Mouse (Mus musculus) C2C12 (cell line): ENCODE data around the gene Oprm1. TPM values are rescaled to one million over a fixed set of nuclear protein-coding genes. Genes with fewer than 3 reads are reported as not detected.

Experiments
- H3K27me3 ChIP-seq: one replicate; pipeline ENCODE4 v1.6.1; 2011; ENCODE audit not compliant: control insufficient read depth, insufficient read depth, insufficient read length
- H3K36me3 ChIP-seq: one replicate; pipeline ENCODE4 v1.6.1; 2011; ENCODE audit not compliant: control insufficient read depth, insufficient read depth
- H3K4me3 ChIP-seq: one replicate; pipeline ENCODE4 v1.5.1; 2011; ENCODE audit warnings: mild to moderate bottlenecking, control low read depth; ENCODE audit not compliant: poor library complexity, insufficient read depth, severe bottlenecking
- H3K79me2 ChIP-seq: one replicate; pipeline ENCODE4 v1.6.1; 2011; ENCODE audit not compliant: control insufficient read depth, insufficient read depth
- H3K79me3 ChIP-seq: one replicate; pipeline ENCODE4 v1.6.1; 2011; ENCODE audit warnings: low read depth, control low read depth
- H3ac ChIP-seq: one replicate; pipeline ENCODE3; 2011; ENCODE audit warnings: low read depth; ENCODE audit not compliant: control insufficient read depth, insufficient read length
- CEBPB ChIP-seq: IDR thresholded peaks from one replicate; pipeline ENCODE4 v1.6.1; 2011; ENCODE audit warnings: low read depth, mild to moderate bottlenecking, control low read depth, moderate library complexity
- CTCF ChIP-seq: IDR thresholded peaks from one replicate; pipeline ENCODE4 v1.5.1; 2011; ENCODE audit not compliant: control insufficient read depth, insufficient read depth, insufficient read length
- FOSL1 ChIP-seq: IDR thresholded peaks from one replicate; pipeline ENCODE4 v1.8.0; 2011; ENCODE audit warnings: mild to moderate bottlenecking, low read length; ENCODE audit not compliant: poor library complexity, insufficient read depth, severe bottlenecking
- MAX ChIP-seq: IDR thresholded peaks from one replicate; pipeline ENCODE4 v1.6.1; 2011; ENCODE audit warnings: mild to moderate bottlenecking, control low read depth
- MYOD1 ChIP-seq: IDR thresholded peaks from one replicate; pipeline ENCODE4 v1.6.1; 2011; ENCODE audit warnings: low read depth; ENCODE audit not compliant: control insufficient read depth, insufficient read length
- MYOG ChIP-seq: IDR thresholded peaks from one replicate; pipeline ENCODE4 v1.6.1; 2011; ENCODE audit not compliant: control insufficient read depth, insufficient read length; ENCODE audit errors: extremely low read depth
- USF1 ChIP-seq: IDR thresholded peaks from one replicate; pipeline ENCODE4 v1.6.1; 2011; ENCODE audit warnings: low read depth, mild to moderate bottlenecking, control low read depth, moderate library complexity
- polyA plus RNA-seq: library from polyadenylated mRNA; unstranded; fragments of >200 nt; fragmentation: generic; extraction: Trizol; gene quantifications from one replicate; pipeline ENCODE4 v1.2.1, GENCODE M21; 2012; ENCODE audit warnings: missing spikeins

The Oprm1 gene
- polyA plus RNA-seq, 1 experiment: not detected

DNA sequence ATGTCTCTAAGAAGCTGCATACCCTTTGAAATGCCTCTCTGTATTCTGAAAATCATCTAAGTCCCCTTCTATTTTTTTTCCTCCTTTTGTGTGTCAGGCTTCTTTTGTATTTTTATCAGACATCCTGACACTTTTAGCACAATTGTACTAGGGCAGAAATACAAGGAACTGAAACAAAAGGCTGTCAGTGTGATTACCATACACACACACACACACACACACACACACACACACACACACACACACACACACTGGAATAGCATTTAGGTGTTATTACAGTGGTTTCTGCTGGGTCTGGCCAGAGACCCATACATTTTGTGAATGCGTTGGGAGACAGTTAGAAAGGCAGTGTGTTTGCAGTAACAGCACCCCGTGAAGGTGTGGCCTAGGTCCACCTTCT is 275.2 kb downstream of the Oprm1 start:
- Histone ChIP-seq H3K4me3 (no peak overlapping the region), H3ac (no peak overlapping the region), H3K79me2 (no peaks in the 10 kb centered on the region), H3K27me3 (no peaks in the 10 kb centered on the region), H3K36me3 (no peaks in the 10 kb centered on the region), H3K79me3 (no peaks in the 10 kb centered on the region)
- no peak for TF ChIP-seq MYOG

GRCm38 (mm10) chr10:7035547-7035946 is 277.2 kb downstream of the Oprm1 start:
- no peak overlapping the region for H3K4me3 ChIP-seq
- no peaks in the 10 kb centered on the region for H3K36me3 ChIP-seq
- H3K79me2 ChIP-seq: no peaks in the 10 kb centered on the region
- TF ChIP-seq MYOD1 (no peak), MAX (no peak), CEBPB (no peak), FOSL1 (no peak), USF1 (no peak), CTCF (no peak), MYOG (no peak)
- H3K79me3 ChIP-seq: no peaks in the 10 kb centered on the region
- H3ac ChIP-seq: no peak overlapping the region
- H3K27me3 ChIP-seq: no peaks in the 10 kb centered on the region

DNA sequence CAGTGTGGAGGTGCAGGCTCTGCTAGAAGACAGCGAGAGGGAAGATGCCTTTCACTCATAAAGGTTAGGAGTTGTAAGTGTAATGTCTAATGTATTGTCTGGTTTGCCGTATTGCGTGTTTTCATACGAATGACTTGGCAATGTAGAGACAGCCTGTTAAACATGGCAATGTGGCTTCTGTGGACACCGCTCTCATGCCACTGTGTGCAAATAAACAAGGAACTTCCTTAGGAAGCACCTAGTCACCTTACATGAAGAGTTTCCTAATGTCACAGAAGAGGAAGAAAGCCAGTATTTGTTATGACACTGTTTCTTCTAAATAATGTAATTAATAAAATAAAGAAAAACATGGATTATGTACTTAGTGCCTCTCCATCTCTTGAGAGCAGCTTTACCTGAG is 278.9 kb downstream of the Oprm1 start:
- Histone ChIP-seq H3K27me3 (no peaks in the 10 kb centered on the region), H3K4me3 (no peak overlapping the region)
- TF ChIP-seq MAX: no peak

DNA sequence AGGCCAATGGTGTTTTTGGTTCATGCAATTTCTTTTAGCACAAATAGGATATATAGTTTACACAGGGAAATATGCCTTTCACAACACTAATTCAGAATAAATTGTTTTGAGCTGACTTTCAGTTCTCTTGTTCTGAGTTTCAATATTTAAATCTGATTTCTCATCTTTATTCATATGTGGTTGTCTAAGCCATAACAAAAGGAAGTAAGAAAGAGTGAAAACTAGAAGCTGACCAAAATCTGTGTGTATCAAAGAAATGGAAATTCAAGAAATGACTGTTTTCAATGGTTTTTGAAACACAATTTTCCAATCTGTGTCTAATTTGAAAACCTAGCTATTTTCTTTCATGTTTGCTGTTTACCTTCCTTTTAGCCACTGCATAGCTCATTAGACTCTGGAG is 282.7 kb downstream of the Oprm1 start:
- H3K36me3 ChIP-seq: no peaks in the 10 kb centered on the region

More for the DNA sequence above, 278.9 kb downstream of the Oprm1 start:
- Histone ChIP-seq H3K79me2 (no peaks in the 10 kb centered on the region), H3ac (no peak overlapping the region), H3K79me3 (no peaks in the 10 kb centered on the region), H3K36me3 (no peaks in the 10 kb centered on the region)

GRCm38 (mm10) chr10:7043896-7044295 is 285.6 kb downstream of the Oprm1 start:
- Histone ChIP-seq H3K79me3 (no peaks in the 10 kb centered on the region), H3K27me3 (no peaks in the 10 kb centered on the region), H3K79me2 (no peaks in the 10 kb centered on the region), H3K4me3 (no peak overlapping the region), H3K36me3 (no peaks in the 10 kb centered on the region), H3ac (no peak overlapping the region)
- TF ChIP-seq MYOG: no peak
- TF ChIP-seq CEBPB: no peak
- no peak for TF ChIP-seq USF1
- TF ChIP-seq CTCF: no peak
- no peak for TF ChIP-seq FOSL1
- TF ChIP-seq MYOD1: no peak
- TF ChIP-seq MAX: no peak

More for the DNA sequence above, 282.7 kb downstream of the Oprm1 start:
- no peaks in the 10 kb centered on the region for H3K79me3 ChIP-seq
- H3K79me2 ChIP-seq: no peaks in the 10 kb centered on the region
- no peaks in the 10 kb centered on the region for H3K27me3 ChIP-seq
- TF ChIP-seq MYOD1: no peak
- no peak for TF ChIP-seq MYOG
- TF ChIP-seq MAX: no peak
- TF ChIP-seq CEBPB: no peak
- no peak for TF ChIP-seq CTCF
- TF ChIP-seq FOSL1: no peak
- TF ChIP-seq USF1: no peak
- H3ac ChIP-seq: no peak overlapping the region
- no peak overlapping the region for H3K4me3 ChIP-seq

GRCm38 (mm10) chr10:7047288-7047918 is 289.1 kb downstream of the Oprm1 start:
- Histone ChIP-seq H3K79me2 (no peaks in the 10 kb centered on the region), H3K79me3 (no peaks in the 10 kb centered on the region)

More at GRCm38 (mm10) chr10:7047288-7047918, 289.1 kb downstream of the Oprm1 start:
- TF ChIP-seq MYOG: no peak
- no peak for TF ChIP-seq USF1
- no peak for TF ChIP-seq FOSL1
- no peak for TF ChIP-seq MAX
- TF ChIP-seq CTCF: no peak
- TF ChIP-seq CEBPB: no peak
- TF ChIP-seq MYOD1: no peak
- H3K27me3 ChIP-seq: no peaks in the 10 kb centered on the region
- no peak overlapping the region for H3ac ChIP-seq
- H3K36me3 ChIP-seq: no peaks in the 10 kb centered on the region
- no peak overlapping the region for H3K4me3 ChIP-seq
